12 mouse cellular contexts compared by ENCODE assay signal in the genomic region with DNA sequence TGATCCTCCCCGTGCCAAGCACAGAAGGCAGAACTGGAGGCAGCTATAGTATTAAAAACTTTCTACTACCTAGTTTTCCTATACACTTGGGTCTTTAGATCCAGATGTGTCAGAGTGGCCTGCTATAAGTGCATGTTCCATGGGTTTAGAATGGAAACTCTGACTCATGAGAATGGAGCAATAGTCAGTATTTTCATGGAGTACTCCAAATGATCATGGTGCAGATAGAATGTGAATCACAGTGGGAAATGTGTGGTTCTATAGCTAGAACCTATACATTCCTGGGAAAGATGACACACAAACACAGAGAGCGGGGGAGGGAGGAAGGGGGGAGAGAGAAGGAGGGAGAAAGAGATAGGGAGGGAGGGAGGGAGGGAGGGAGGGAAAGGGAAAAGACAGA.
"Had no signal": no experiment of that assay in that cellular context is flagged by ENCODE, and none has a peak within 500 bp of the region (broad histone marks: within the 10 kb centered on the region; RNA-seq: fewer than 3 reads in every experiment).

No protein-coding gene starts in this region.

- DNase-seq: liver, postnatal 0 days; lung, adult 2 months; lung, postnatal 14 days; lung, postnatal 36 days; retina, postnatal 1 day; right cerebral cortex, adult 18-20 months; right cerebral cortex, postnatal 25 days; right cerebral cortex, postnatal 4 days; spleen, adult 18-20 months; thymus, adult 18-20 months; thymus, postnatal 14 days; thymus, postnatal 36 days had no signal
